Mouse (Mus musculus): ENCODE measurements around the gene Manbal. TPM values are rescaled to one million over a fixed set of nuclear protein-coding genes. Genes with fewer than 3 reads are reported as not detected.
A peak's percentile ranks its signal among the peaks of the same experiment; 100 is the strongest.

Gene Manbal
- total RNA-seq, 2 experiments from 2014 or later, result 15.2 to 15.9 TPM

DNA sequence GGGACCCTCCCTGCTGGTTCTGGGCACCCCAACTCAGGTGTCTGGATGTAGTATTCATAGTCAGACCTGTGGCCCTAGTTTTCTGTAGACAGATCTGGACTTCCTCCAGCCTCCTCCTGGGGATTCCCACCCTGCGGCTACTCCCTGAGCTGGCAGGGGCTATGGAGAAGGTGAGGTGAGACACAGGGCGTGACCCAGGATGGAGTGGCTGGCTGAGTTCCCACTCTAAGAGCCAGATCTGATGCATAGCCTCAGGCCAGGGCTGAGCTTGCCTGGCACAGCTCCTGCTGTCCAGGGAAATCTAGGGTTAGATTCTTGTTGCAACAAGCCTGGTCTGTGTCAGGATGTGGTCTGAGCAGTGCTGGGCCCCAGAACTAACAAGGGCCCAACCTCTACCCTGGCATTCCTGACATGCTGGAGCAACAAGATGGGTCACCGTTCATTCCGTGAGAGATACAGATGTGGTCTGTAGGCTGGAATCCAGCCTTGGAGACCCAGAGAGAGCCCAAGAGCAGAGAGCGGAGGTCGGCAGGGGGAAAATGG lies 43.8 kb downstream of the Manbal start:
- no peak for DNase-seq (ENCODE audit: low spot score)

DNA sequence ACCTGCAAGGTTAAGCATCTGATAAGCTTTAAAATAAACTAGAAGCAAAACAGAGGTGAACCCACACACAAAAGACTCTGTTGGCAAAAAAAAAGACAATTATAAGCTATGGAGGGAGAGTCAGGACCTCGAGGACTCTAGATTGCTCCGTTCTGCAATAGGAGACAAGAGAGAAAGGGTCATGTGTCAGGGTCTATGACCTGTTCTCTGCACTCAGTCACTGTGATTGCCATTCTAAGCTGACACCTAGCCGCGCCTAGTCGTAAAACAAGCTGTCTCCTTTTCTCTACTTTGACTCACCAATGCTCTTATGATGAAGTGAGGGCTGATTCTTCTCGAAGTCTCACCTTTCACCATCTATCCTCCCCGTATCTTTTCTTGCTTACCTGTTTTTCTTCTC lies 45.1 kb downstream of the Manbal start:
- no peak for DNase-seq (ENCODE audit: low spot score)

DNA sequence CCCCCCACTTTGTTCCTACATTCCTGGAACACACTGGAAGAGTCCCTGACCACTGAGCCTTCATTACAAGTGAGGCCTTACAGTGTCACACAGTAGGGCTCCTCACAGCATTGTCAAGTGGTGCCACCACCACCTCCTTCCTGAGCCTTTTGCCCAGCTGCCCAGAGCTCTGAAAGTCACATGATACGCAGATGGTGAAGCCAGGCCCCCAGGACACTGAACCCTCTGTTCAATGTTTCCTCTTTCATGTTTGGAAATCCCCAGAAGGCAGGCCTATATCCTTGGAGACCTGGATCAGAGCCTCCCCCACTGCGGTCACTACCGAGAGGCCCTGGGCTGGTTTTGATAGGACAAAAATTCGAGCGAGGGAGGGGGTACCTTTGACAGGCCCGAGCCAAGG lies 49.8 kb downstream of the Manbal start:
- DNase-seq (ENCODE audit: low spot score), result no peak

DNA sequence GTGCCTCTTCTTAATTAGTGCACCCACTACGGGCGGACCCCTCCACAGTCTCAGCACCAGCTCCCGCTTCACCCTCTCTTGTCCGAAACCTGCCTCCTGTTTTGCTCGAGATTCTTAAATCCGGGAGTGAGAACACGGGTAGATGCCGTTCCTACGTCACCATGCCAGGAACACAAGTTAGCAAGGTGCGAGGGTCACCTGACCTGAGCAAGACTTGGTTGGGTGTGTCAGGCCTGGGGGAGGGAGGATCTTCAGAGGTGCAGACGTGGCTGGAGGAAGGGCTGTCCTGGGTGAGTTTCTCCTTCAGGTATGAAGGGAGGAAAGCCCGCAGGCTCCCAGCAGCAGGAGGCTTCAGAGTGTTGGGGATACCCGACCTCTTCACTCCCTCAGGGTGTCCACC lies 50.8 kb downstream of the Manbal start, which contains the start of gene Src:
Gene Src (plus strand): TSS at position 239 of the 400 bp plus-strand sequence.
- DNase-seq (ENCODE audit: low spot score), result no peak

DNA sequence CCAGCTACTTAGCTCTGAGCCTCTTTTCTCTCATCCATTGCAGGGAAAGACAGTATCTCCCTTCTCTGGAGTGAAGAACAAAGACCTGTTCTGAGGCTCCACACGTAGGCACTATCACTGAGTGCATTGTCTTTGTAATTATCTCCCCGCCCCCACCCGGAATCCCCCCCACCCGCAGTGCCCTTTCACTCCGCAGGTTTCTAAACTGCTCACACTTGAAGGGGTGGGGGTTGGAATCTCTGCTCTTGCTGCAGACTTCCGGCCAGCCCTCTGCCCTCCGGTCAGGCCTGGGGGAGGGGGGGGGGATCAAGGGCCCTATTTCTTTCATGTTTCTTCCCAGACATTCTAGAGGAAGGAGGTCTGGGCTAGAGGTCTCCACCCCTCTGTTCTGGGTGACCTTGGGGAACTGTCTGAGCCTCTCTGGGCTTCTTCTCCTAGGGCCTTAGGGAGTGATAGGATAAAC lies 51.2 kb downstream of the Manbal start:
- DNase-seq (ENCODE audit: low spot score), result no peak

DNA sequence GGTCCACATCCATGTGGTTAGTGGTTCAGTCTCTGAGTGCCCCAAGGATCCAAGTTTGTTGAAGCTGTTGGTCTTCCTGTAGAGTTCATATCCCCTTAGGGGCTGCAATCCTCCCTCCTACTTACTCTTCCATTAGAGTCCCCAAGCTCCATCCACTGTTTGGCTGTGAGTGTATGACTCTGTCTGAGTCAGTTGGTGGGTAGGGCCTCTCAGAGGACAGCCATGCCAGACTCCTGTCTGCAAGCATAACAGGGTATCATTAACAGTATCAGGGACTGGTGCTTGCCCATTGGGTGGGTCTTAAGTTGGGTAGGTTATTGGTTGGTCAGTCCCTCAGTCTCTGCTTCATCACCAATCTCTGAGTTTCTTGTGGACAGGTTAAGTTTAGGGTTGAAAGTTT lies 52.1 kb downstream of the Manbal start:
- DNase-seq (ENCODE audit: low spot score), result no peak

DNA sequence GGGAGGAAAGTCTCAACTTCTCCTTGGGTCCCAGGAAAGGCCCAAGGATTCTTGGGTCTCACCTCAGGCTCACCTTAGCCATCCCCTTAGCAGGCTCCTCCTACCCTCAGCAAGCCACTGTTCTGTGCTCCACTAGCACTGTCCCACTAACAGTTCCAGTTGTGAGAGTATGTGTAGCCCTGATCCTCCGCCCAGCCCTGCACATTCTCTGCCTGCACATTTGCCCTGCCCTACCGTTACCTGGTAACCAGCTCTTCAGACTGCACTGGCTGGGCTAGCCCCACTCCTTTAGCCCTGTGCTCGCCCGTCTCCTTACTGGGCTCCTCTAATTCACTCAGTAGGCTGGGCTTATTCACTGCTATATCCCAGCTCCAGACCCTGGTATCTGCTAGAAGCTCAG lies 53.0 kb downstream of the Manbal start:
- DNase-seq (ENCODE audit: low spot score), result no peak

DNA sequence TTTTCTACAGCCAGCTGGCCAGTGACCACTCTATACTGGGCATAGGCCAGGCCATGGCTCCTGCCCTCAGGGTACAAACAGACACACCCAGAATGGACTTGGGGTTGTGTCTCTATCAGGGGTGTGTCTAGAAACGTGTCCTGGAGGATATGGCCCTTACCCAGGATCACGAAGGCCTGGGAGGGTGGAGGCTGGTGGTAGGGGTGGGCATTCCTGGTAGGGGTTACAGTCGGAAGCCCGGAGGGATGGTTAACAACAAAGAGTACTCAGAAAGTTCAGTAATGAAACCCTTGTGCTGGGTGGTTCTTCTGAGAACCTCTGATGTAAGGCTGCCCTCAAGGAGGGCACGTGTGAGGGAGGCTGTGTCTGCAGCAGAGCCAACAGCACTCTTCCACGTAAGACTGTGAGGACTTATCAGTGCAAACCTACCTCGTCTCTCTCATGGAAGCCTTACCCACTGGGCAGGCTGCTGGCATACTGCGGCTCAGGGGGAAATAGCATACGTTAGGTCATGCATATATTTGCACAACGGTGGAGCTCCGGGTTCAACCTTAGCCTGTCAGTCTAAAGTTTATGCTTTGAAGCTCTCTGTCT lies 54.8 kb downstream of the Manbal start:
- DNase-seq (ENCODE audit: low spot score), result no peak

DNA sequence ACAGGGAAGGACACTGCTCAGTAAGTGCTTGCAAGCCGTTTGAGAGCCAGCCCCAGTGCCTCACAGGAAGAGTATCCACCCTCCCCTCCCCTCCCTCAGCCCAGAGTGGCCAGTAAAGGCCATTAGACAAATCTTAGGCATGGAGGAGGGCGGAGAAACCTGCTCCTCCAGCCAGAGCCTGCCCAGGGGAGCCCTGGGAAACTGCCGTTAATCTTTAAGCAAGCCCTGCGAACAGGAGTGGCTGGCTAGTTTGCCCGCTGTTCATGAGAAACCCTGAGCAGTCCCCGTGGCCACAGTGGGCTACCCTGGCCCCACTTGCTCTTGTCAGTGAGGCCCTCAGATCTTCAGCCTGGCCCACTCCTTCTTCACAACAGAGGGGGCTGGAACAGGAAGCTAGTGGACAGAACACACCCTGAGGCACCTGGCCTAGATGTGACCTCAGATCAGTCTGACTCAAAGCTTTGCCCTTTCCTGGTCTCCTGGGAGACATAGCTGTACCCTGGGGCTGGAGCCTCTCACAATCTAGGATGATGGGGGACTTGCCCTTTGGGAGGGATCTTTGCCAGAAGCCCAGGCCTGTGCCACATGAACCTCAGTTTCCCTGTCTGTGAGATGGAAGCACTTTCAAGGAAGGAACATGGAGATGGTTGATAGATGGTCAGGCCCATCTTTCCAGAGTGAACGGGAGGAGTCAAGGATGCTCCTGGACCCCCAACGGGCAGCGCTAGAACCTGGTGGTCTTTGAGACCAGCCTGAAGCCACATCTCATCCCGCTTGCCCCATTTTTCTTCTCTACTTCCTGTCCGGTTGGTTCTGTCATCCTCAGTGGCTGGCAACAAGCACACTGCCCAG lies 55.7 kb downstream of the Manbal start:
- DNase-seq (ENCODE audit: low spot score), result no peak

DNA sequence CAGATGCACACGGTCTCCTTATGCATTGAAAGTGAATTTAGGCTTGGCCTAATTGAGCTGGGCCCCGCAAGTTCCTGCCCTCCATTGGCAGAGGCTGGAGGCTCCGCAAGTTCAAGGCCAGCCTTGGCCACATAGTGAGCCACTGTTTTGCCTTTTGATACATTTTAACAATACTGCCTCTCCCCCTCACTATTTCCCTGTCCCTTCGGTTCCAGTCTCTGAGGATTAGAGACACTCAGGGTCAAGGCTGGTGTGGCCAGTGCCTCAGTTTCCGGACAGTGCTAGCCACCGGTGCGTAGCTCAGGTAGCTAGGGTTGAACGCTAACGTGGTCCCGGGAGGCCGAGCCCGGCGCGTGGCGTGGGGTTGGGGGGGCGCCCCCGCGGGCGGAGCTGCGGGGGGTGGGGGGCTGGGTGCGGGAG lies 56.3 kb downstream of the Manbal start:
- DNase-seq (ENCODE audit: low spot score), result no peak

DNA sequence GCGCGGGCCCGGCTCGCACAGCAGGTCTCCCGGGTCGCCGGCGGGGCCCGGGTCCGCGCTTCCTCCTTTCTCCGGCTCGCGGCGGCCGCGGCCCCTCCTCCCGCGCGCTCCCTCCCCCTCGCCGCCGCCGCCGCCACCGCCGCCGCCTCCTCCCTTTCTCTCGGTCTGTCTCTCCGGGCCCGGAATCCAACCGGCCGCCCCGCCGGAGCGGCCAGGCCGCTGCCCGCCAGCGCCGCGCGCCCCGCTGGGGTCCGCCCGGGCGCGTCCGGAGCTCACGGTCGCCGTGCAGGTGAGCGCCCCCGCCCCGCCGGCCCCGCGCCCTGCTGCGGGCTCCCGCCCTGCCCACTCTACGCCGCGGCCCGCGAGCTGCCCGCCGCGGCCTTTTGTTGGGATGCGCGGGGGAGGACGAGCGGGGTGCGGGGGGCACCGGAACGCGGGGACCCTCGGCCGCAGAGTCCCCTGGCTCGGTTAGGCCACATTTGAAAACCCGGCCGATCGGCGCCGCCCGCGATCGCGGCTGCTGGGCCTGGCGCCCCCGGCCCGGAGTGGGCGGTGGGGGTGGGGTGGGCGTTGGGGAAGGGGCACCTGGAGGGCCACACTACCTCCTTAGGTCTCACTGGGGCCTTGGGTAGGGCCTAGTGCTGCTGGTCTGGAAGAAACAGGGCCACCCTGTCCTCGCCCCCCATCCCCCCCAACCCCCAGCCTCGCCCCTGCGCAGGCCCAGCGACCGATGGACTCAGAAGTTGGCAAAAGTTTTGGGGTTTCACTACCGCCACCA lies 56.9 kb downstream of the Manbal start:
- DNase-seq (ENCODE audit: low spot score), result peak; percentile 31

DNA sequence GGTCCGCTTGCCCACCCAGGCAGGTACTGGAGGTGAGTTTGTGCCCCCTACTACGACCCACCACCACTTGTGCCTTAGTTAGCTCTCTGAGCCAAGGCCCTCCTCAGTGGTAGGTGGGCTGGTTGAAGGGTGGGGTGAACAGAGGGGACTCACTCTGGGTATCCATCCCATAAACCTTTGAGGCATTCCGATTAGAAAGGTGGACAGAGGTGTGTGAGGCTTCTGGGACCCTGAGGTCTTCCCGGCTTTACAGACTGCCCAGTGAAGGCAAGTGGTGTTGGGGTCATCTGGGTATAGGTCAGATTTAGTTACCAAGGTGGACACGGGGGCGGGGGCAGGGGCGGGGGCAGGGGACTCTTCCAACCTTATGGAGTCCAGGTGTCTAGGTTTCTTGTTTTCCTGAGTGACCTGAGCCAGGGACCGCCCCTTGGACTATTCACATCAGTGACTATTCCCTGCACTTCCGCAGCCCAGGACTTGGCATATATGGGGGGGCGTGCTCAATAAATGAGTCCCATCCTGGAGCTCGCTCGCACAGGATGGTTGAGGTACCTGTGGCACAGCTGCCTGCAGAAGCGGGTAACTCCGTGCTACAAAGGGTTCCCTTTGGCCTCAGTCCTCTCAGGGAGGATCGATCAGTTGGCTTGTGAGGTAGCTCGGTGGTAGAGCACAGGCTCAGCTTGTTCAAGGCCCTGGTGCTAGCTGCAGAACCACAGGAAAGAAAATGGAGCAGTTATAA lies 57.7 kb downstream of the Manbal start:
- DNase-seq (ENCODE audit: low spot score), result no peak

DNA sequence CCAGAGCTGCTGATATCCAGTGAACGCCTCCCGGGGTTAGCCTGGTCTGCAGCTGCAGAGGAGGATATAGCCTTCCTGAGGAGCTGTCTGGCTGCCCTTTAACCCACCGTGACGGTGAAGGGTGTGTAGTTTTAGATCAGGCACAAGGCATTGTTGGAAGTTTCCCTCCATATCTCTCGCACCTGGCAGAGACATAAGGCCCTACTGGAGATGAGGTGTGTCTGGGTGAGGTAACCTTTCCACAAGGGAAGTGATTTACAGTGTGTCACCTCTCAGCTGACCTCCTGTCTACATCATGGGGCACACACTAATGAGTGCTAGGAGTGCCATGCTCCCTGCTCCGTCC lies 58.2 kb downstream of the Manbal start:
- DNase-seq (ENCODE audit: low spot score), result no peak

DNA sequence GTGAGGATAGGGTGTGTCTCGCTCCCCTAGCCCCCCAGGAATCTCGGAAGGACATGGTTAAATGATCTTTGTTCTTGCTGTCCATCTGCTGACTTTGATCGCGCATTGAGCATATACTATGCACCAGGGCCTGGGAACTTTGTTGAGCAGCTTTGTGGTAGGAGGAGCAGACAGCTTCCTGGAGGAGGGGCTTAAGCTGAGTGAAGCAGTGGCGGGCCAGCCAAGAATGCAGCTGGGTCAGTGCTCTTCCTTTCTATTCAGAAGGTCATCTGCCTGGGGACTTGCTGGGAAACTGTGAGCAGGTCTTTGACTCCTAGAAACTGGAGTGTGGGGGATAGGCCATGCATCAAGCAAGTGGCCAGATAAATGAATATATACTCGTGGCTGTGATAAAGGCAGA lies 58.8 kb downstream of the Manbal start:
- DNase-seq (ENCODE audit: low spot score), result no peak

DNA sequence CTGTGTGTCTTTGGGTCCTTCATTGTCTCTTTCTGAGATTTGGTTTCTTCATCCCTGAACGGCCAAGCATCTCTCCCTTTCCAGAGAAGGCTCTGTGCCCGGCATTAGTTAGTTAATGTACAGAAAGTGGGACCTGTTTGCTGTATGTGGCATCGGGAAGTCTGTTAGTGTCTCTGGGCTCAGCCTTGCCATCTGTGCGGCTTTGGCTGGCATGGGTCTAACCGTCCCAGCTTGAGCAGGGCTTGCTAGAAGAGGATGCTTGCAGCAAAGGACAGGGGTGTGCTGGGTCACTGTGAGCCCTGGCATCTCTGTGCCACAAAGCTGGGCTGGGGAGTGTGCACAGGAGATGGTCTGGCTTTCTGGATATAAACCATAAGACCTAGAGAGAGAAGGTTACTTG lies 59.8 kb downstream of the Manbal start:
- DNase-seq (ENCODE audit: low spot score), result no peak

DNA sequence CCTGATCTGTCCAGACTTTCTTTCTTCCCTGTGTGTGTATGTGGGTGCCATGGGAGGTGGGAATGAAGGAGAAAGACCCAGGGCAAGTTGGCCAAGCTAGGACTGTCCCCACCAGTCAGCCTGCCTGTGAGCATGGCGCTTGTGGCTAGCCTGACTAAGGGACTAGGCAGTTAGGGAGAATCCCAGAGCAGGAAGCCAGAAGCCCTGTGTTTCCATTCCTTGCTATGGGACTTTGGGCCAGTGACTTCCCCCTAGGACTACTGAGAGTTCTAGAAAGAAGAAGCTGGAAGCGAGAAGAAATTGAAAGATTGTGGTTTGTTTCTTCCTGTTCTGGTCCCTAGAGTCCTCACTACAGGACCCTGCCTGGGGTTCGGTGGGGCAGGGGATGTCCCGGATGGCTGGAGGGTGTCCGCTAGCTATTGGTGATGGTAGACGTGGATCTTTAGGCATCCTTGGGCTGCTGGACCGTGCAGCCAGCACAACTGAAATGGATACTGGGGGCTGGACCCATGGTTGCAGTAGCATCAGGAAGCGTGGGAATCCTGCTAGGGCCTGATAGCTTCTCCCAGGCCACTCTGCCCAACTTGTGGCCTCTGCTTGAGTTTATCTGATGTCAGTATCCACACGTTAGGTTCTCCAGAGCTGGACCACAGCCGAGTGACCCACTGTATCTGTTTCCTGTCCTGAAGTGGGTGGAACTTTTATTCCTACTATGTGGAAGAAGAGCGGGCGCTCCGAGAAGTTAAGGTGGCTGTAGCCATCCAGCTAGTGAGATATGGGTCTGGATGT lies 61.2 kb downstream of the Manbal start:
- no peak for DNase-seq (ENCODE audit: low spot score)

DNA sequence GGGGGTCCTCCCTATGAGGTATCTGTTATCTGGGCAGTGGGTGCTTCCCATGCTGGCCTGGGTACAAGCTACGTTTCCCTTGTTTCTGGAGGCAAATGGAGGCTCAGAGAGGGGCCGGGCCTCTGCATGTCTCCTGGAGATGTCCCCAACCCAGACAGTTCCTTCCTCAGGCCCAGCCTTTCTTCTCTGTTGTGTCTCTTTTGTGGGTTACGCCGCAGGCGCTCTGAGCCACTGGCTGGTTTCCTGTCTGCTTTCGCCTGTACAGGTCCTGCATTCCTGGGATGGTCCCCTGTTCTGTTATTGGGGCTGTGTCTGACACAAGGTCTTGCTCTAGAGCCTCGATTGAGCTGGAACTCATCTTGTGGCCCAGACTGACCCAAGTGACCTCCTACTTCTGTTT lies 62.3 kb downstream of the Manbal start:
- DNase-seq (ENCODE audit: low spot score), result no peak

DNA sequence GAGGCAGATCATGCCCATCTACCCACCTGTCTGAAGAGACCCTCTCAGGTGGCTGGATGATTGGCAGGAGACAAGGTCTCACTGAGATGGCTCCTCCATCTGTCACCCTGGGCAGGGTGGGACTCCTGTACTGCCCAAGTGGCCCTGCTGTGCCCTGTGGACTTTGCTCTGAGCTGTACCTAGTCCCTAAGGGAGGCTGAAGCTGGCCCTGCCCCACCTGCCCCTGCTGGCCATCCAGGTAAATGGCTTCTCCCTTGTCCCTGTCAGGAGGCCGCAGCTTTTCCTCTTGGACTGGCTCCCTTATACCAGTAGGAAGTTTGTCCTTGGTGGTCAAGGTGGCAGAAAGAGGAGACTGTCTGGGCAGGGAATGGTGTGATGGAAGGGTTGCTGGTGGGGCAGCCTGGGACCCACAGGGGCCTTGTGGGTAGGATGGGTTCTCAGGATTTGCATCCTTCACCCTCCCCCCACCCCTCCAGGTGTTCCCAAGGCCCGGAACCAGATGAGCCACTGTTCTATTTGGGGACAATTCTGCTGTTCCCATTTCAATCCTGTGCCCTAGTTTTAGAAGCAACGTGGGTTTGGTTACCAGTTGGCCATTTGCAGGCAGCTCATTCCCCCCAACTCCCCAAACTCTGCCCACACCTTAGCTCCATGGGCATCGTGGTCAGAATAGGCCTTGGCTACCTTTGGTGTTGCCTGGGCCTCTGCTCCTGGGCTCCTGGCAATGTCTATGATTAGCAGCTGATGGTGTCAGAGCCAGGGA lies 63.5 kb downstream of the Manbal start:
- no peak for DNase-seq (ENCODE audit: low spot score)

DNA sequence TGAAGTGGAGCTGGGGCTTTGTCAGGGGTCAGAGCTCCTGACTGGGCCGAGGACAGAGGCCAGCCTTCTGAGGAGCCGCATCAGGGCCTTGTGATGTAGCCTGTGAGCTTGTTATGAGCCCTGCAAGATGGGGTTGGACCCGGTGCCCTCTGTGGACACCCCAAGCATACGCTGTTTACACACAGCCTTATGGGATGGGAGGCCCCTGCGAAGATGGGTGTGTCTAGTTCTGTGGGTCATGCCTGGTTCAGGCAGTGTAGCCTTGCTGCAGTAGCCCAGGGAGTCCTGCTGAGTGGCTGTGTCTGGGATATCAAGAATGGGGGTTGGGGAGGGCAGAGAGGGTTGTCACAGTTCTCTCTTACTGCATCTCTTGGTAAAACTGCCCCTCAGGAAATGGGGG lies 64.5 kb downstream of the Manbal start:
- no peak for DNase-seq (ENCODE audit: low spot score)

DNA sequence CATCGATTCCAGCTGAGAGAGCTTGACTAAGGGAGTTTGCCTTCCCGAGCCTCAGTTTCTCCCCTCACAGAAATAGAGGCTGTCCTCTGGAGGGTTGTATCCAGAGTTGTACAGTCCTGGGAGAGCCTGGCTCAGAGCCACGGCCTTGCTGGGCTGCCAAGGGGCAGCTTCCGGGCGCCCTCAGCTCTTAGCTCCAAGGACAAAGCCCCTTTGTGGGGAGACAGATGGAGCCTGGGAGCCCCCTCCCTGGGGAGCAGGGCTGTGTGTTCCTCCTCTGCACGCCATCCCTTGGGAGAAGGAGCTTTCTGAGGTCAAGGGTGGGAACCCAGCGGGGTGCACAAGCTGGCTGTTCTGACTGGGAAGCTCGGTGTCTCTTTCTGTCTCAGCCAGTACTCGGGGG lies 65.1 kb downstream of the Manbal start:
- DNase-seq (ENCODE audit: low spot score), result no peak
